Mouse (Mus musculus) hindbrain, embryonic 16.5 days (tissue): ENCODE results near the gene Ppfia3. TPM values are rescaled to one million over a fixed set of nuclear protein-coding genes. Genes with fewer than 3 reads are reported as not detected.

Source experiments
- ATAC-seq: fragments of 200-750 bp; cut with Nextera tagmentation; 2 replicates; pipeline ENCODE4 v1.8.0; 2017; ENCODE audit warnings: moderate TSS enrichment, moderate library complexity
- H3K27ac ChIP-seq: fragments of 300-500 bp; sonication (generic); 2 replicates; pipeline ENCODE4 v1.5.1; 2014; ENCODE audit warnings: low read depth, mild to moderate bottlenecking, control low read depth, low read length, moderate library complexity
- H3K27me3 ChIP-seq: fragments of 300-500 bp; sonication (generic); replicated peaks from 2 replicates; pipeline ENCODE4 v1.6.1; 2014; ENCODE audit warnings: low read length; ENCODE audit not compliant: control insufficient read depth, insufficient read depth
- H3K36me3 ChIP-seq: fragments of 300-500 bp; sonication (generic); 2 replicates; pipeline ENCODE4 v1.6.1; 2014; ENCODE audit warnings: mild to moderate bottlenecking, low read length, moderate library complexity, mixed read lengths; ENCODE audit not compliant: control insufficient read depth, insufficient read depth
- H3K4me1 ChIP-seq: fragments of 300-500 bp; sonication (generic); 2 replicates; pipeline ENCODE4 v1.6.1; 2014; ENCODE audit warnings: low read depth, low read length; ENCODE audit not compliant: control insufficient read depth, insufficient read depth
- H3K4me2 ChIP-seq: fragments of 300-500 bp; sonication (generic); 2 replicates; pipeline ENCODE4 v1.6.1; 2014; ENCODE audit warnings: mild to moderate bottlenecking, low read length, control low read depth, moderate library complexity
- H3K4me3 ChIP-seq: fragments of 300-500 bp; sonication (generic); 2 replicates; pipeline ENCODE4 v1.5.1; 2014; ENCODE audit warnings: mild to moderate bottlenecking, low read length, control low read depth, moderate library complexity
- H3K9ac ChIP-seq: fragments of 300-500 bp; sonication (generic); 2 replicates; pipeline ENCODE4 v1.6.1; 2014; ENCODE audit warnings: low read depth, mild to moderate bottlenecking, control low read depth, low read length, moderate library complexity
- H3K9me3 ChIP-seq: fragments of 300-500 bp; sonication (generic); 2 replicates; pipeline ENCODE4 v1.6.1; 2014; ENCODE audit warnings: mild to moderate bottlenecking, low read length, moderate library complexity; ENCODE audit not compliant: control insufficient read depth
- WGBS: fragments of 180-500 bp; shearing (Covaris S2); extraction: QIAGEN DNeasy Blood & Tissue Kit; methylation state at CpG from one replicate; pipeline ENCODE4 v1.1.7; 2014; 5-methylcytosine and 5-hydroxymethylcytosine counted together
- polyA plus RNA-seq: library from polyadenylated mRNA; unstranded; fragments of >200 nt; fragmentation: Nextera tagmentation; extraction: Ambion mirVana; gene quantifications from 2 replicates; pipeline ENCODE4 v1.2.1, GENCODE M21; 2015

Ppfia3 gene
- 28.5 and 28.6 TPM in 2 replicates for polyA plus RNA-seq

GRCm38 (mm10) chr7:45366652-45367019, at the start of gene Ppfia3:
Gene Ppfia3 (minus strand): TSS chr7:45367019.
- Histone ChIP-seq H3K36me3 (no peaks in the 10 kb centered on the region), H3K4me3 (peak within 1 kb of the TSS; percentile 87), H3K4me2 (peak within 1 kb of the TSS; percentile 75), H3K27me3 (peaks cover 5% of the 10 kb centered on the region; the same call in 1 of the 2 replicates), H3K4me1 (peaks cover 43% of the 10 kb centered on the region), H3K9me3 (no peaks in the 10 kb centered on the region), H3K9ac (peak within 1 kb of the TSS; percentile 96), H3K27ac (peak within 1 kb of the TSS; percentile 79)
- WGBS, result 0% methylated on average over 9 of the region's 26 CpGs
- peak; percentile 43 for ATAC-seq

GRCm38 (mm10) chr7:45415636-45416035, 48.8 kb upstream of the Ppfia3 start:
- WGBS, result 11% methylated on average over 37 of the region's 37 CpGs
- no peak for ATAC-seq
- Histone ChIP-seq H3K9ac (peak overlapping the region; percentile 41; the same call in 1 of the 2 replicates), H3K36me3 (no peaks in the 10 kb centered on the region), H3K4me3 (peak overlapping the region; percentile 17; the same call in 1 of the 2 replicates), H3K4me1 (peaks cover 15% of the 10 kb centered on the region), H3K9me3 (no peaks in the 10 kb centered on the region), H3K27me3 (peaks cover 87% of the 10 kb centered on the region), H3K27ac (no peak overlapping the region), H3K4me2 (peak overlapping the region; percentile 25)

- 39% methylated on average over 12 of the region's 12 CpGs for WGBS
- Histone ChIP-seq H3K9ac (no peak overlapping the region), H3K4me2 (no peak overlapping the region), H3K27ac (no peak overlapping the region), H3K27me3 (peaks cover 87% of the 10 kb centered on the region), H3K4me3 (no peak overlapping the region), H3K4me1 (peaks cover 15% of the 10 kb centered on the region), H3K36me3 (no peaks in the 10 kb centered on the region), H3K9me3 (no peaks in the 10 kb centered on the region)
- no peak for ATAC-seq
Measured at GRCm38 (mm10) chr7:45414740-45415224, 48.0 kb upstream of the Ppfia3 start.

- peak overlapping the region; percentile 68 for H3K9ac ChIP-seq
- H3K4me2 ChIP-seq, result peak overlapping the region; percentile 92
- 2% methylated on average over 27 of the region's 27 CpGs for WGBS
- no peaks in the 10 kb centered on the region for H3K36me3 ChIP-seq
- H3K4me1 ChIP-seq, result peaks cover 15% of the 10 kb centered on the region
- H3K4me3 ChIP-seq, result peak overlapping the region; percentile 53
- H3K27me3 ChIP-seq, result peaks cover 90% of the 10 kb centered on the region
- no peak overlapping the region for H3K27ac ChIP-seq
- H3K9me3 ChIP-seq, result no peaks in the 10 kb centered on the region
- ATAC-seq, result no peak
Measured at GRCm38 (mm10) chr7:45413864-45414739, 47.3 kb upstream of the Ppfia3 start.

- peak; percentile 43 for ATAC-seq
- 3% methylated on average over 38 of the region's 45 CpGs for WGBS
Measured at GRCm38 (mm10) chr7:45413113-45413863, 46.5 kb upstream of the Ppfia3 start, which contains the start of gene Ntf5. Gene Ntf5 (plus strand): TSS chr7:45413695.

GRCm38 (mm10) chr7:45412421-45412820, 45.6 kb upstream of the Ppfia3 start:
- Histone ChIP-seq H3K4me2 (no peak overlapping the region), H3K27me3 (peaks cover 90% of the 10 kb centered on the region), H3K27ac (no peak overlapping the region), H3K9me3 (no peaks in the 10 kb centered on the region), H3K9ac (no peak overlapping the region), H3K36me3 (no peaks in the 10 kb centered on the region), H3K4me1 (peaks cover 15% of the 10 kb centered on the region), H3K4me3 (no peak overlapping the region)
- 86% methylated on average over 2 of the region's 2 CpGs for WGBS
- ATAC-seq, result no peak

More at GRCm38 (mm10) chr7:45413113-45413863, 46.5 kb upstream of the Ppfia3 start, which contains the start of gene Ntf5:
- H3K36me3 ChIP-seq, result no peaks in the 10 kb centered on the region
- H3K4me2 ChIP-seq, result peak within 1 kb of the TSS; percentile 92
- H3K4me1 ChIP-seq, result peaks cover 15% of the 10 kb centered on the region
- peak within 1 kb of the TSS; percentile 53 for H3K4me3 ChIP-seq
- H3K27ac ChIP-seq, result no peak within 1 kb of the TSS
- H3K9me3 ChIP-seq, result no peaks in the 10 kb centered on the region
- peak within 1 kb of the TSS; percentile 68 for H3K9ac ChIP-seq
- peaks cover 90% of the 10 kb centered on the region for H3K27me3 ChIP-seq

- Histone ChIP-seq H3K27ac (no peak overlapping the region), H3K27me3 (peaks cover 90% of the 10 kb centered on the region), H3K4me3 (no peak overlapping the region), H3K36me3 (no peaks in the 10 kb centered on the region), H3K4me1 (peaks cover 19% of the 10 kb centered on the region), H3K9me3 (no peaks in the 10 kb centered on the region), H3K4me2 (no peak overlapping the region), H3K9ac (no peak overlapping the region)
- WGBS, result 83% methylated on average over 8 of the region's 8 CpGs
- no peak for ATAC-seq
Measured at GRCm38 (mm10) chr7:45409497-45410163, 42.8 kb upstream of the Ppfia3 start.

- WGBS, result 88% methylated on average over 17 of the region's 17 CpGs
- H3K4me1 ChIP-seq, result peaks cover 16% of the 10 kb centered on the region
- no peak for ATAC-seq
Measured at GRCm38 (mm10) chr7:45408949-45409348, 42.1 kb upstream of the Ppfia3 start.

More at GRCm38 (mm10) chr7:45408949-45409348, 42.1 kb upstream of the Ppfia3 start:
- no peak overlapping the region for H3K9ac ChIP-seq
- H3K27ac ChIP-seq, result no peak overlapping the region
- no peak overlapping the region for H3K4me2 ChIP-seq
- H3K36me3 ChIP-seq, result no peaks in the 10 kb centered on the region
- H3K9me3 ChIP-seq, result no peaks in the 10 kb centered on the region
- peaks cover 84% of the 10 kb centered on the region for H3K27me3 ChIP-seq
- no peak overlapping the region for H3K4me3 ChIP-seq
